Mouse (Mus musculus): ENCODE measurements around the gene Kmt2e.

The Kmt2e gene

GRCm38 (mm10) chr5:23410040-23410717 is 24.1 kb upstream of the Kmt2e start:
- no peak for DNase-seq (ENCODE audit: low read depth, low spot score)

DNA sequence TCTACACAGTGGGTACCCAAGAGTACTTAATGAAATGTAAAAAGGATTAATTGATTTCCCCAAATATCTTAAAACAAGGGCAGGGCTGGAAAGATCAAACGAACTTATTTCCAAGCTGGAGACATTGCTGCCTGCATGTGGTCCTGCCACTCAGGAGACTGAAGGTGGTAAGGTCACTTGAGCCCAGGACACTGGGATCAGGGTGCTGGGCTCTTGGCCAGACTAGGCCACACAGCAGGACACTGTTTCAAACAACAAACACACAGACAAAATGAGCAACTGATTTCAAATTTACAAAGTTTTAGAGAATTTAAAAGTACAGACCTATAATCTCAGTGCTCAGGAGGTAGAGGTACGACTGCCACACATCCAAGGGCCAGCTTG is 23.5 kb upstream of the Kmt2e start:
- DNase-seq (ENCODE audit: low read depth, low spot score) = no peak

DNA sequence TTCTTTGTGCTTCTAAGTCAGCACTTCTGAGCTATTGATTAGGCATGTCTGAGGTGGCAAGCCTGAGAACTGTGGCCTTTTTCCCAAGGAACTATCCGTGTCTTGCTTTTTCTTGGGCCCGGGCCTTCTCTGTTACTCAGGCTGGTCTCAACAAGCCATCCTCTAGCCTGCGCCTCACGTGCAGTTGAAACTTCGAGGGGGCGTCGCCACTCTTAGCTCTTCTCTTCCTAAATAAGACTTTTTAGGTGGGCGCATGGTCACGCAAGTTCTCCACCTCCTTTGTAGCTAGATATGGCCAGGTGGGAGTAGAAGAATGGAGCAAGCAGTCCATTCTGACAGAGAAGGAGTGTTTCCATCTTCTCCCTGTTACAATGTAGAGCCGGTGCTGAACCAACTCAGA is 22.6 kb upstream of the Kmt2e start:
- DNase-seq (ENCODE audit: low read depth, low spot score) = no peak

GRCm38 (mm10) chr5:23412247-23412948 is 21.8 kb upstream of the Kmt2e start:
- no peak for DNase-seq (ENCODE audit: low read depth, low spot score)

DNA sequence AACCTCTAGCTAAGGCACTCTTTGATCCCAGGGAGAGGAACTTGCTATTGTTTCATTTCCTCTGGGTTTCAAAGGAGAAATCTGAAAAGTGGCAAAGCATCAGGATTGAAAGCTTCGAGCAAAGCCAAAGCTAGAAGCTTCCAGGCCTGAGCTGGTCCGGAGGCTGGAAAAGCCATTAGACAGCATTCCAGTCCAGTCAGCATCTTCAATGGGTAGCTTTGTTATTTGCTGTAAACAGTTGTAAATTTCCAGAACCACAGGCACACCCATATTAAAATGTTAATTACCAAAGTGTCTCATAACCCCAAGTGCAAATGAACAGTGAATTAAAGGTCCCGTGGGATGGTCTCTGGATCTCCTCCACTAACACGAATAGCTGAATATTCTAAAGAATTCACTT is 21.2 kb upstream of the Kmt2e start:
- DNase-seq (ENCODE audit: low read depth, low spot score) = peak; percentile 39

- no peak for DNase-seq (ENCODE audit: low read depth, low spot score)
These were observed 20.4 kb upstream of the Kmt2e start for GRCm38 (mm10) chr5:23413575-23414470.

GRCm38 (mm10) chr5:23414490-23415126 is 19.6 kb upstream of the Kmt2e start:
- no peak for DNase-seq (ENCODE audit: low read depth, low spot score)

DNA sequence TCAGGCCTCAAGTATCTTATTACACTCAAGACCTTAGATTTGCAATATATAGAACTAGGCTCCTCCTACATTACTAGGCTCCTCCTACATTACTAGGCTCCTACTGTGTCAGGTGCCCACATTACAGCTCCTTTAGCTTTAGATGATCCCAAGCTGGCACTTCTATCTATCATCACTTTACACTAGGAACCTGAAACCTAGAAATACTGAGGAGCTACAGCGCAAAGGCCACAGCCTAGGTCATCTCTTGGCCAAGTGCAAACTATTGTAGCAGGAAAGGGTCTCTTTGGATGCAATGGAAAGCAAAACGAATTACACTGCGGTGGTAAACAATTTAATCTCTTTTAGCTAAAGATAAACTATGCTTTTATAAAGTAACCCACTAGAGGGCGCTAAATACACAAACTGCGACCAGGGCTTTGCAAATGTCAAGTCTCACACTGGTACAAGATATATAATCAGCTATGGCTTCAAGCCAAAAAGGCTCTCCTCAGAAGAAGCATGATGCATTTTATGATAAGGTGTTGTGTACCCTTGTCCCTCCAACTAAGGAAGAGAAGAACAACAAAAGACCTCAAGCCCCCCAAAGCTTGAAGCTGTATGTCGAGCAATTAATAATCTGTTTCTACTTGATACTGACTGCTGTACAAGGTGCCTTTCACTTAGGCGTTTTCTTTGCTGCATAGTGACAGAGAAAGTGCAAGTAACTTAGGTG is 18.5 kb upstream of the Kmt2e start:
- DNase-seq (ENCODE audit: low read depth, low spot score) = peak; percentile 53

- DNase-seq (ENCODE audit: low read depth, low spot score) = peak; percentile 81
These were observed 18.0 kb upstream of the Kmt2e start for GRCm38 (mm10) chr5:23416286-23416643.

DNA sequence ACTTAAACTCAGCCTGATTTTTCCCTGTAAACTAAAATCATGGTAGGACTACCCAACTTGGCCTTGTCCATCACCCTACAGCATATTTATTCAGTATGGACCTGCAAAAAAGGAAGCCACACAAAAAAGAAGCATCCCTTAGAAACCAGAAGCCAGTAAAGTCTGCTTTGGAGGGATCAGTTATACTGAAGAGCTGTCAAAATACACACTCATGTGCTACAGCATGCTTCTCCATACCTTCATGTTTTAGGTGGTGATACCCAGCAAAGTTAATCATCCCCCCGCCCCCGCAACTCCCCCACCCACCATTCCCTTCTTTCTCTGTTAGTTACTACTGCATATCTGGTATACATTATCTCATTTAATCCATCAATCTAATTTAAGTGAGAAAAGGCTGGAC is 16.5 kb upstream of the Kmt2e start:
- DNase-seq (ENCODE audit: low read depth, low spot score) = no peak

DNA sequence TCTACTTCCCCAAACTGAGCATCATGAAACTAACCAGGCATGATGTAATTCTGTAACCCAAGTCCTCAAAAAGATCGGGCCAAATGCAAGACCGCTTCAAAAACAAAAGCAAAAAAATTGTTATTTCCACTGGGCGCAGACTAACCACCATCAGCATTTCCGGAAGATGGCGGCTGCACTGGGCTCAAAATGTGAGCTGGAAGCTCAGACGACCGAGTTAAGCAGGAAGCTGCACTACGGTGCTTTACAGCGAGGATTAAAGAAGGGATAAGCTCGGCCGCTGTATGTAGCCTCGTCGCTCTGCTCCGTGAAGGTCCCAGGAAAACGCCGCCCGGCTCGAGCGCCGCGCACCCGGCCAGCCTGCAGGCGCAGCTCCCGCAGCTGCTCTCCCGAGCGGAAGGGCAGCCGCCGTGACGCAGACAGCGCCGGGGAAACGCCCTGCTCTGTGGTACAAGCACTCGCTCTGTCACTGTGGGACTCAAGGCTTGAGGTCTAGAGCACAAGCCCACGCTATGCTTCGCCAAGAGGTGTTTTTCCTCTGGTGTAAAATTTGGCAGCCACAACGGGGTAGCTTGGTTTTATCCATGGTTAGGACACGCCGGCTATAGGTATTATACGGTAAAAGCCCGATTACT is 16.0 kb upstream of the Kmt2e start:
- peak; percentile 75 for DNase-seq (ENCODE audit: low read depth, low spot score)

DNA sequence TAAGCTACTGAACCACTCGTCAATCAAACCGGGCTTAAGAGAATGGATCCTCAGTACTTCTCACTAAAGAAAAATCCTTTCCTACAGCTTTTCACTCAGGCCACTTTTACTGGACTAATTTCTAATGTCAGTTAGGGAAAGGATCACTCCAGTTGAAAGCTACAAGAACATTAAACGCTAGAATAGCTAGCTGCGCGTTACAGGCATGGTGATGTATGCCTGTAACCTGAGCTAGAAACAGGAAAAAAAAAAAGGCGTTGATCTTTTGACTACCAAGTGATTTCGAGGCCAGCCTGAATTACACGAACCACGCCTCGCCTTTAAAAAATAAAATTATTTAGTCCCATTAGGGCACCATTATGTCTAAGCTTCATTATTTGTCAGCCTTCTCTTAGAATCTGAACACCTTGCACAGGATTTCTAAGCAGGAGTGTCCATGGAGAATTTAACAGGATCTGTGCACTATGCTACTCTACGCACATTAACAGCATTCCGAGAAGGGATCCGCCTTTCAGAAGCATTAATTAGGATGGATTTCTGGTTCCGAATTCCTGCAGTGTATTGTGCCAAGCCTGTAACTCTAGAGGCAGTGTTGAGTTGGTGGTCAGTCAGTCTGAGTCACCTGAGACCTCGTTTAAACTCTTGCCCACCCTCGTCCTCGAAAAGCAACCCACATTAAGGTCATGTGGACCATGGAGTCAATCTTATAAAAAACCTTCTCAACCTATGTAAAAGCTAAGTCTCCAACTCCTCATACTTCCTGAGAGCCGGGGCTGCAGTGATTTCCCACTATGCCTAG is 15.2 kb upstream of the Kmt2e start:
- DNase-seq (ENCODE audit: low read depth, low spot score) = peak; percentile 55

DNA sequence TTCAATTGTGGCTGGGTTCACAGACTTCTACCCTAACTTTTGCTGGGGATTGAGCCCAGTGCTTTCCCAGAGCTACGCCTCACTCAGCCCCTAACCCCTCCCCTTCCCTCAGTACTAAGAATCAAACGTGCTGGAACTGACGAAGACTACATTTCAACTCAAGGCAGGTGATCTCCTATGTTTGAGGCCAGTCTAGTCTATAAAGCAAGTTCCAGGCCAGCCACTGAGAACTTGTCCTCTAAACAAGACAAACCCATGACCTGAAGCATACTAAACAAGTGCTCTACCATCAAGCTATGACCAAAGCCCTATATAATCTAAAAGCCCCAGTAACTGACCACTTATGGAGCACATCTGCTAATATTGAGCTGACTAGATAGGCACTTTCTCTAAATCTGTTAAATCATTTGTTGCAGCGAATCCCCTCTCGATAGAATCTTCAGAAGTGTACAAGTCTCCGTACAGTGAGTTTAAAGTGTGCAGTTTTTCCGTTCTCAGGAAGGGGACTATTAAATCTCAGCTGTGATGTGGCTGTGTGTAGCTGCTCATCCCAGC is 14.5 kb upstream of the Kmt2e start:
- no peak for DNase-seq (ENCODE audit: low read depth, low spot score)

GRCm38 (mm10) chr5:23420410-23420809 is 13.8 kb upstream of the Kmt2e start:
- DNase-seq (ENCODE audit: low read depth, low spot score) = no peak

- no peak for DNase-seq (ENCODE audit: low read depth, low spot score)
These were observed 12.8 kb upstream of the Kmt2e start for GRCm38 (mm10) chr5:23421440-23421839.

- no peak for DNase-seq (ENCODE audit: low read depth, low spot score)
These were observed 11.2 kb upstream of the Kmt2e start for GRCm38 (mm10) chr5:23423036-23423435.

GRCm38 (mm10) chr5:23427501-23427900 is 6.7 kb upstream of the Kmt2e start:
- no peak for DNase-seq (ENCODE audit: low read depth, low spot score)

DNA sequence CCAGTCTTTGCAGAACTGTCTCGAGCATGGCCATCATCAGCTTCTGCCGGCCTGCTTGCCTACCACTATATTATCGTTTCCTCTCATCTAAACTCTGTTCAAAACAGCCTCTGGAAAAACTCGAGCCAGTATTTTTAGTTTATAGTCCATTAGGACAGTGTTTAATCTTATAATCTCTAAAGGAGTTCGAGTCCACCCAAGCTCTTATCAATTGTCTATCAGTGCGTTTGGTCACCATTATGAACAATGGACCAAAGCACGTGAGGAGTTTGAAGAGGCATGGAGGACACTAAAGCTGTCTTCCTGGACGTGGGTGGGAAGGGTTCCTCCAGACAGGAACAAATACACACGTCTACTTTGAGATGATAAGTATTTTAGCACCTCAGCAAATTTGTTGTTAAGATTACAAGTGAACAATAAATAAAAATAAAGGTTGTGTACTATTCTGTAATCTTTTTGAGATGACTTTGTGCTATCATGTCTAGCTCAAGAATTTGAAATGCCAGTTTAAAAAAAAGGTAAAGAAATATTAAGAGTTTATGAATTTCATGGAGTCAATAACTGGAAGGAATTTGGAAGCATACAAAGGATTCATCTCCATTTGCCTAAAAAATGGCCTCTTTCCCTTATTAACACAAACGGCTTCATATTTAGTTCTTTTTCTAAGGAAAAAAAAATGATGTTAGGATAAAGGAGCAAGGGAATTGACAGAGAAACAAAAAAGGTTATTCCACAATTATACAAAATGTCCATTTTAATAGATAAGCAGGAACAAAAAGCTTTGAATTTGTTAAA is 3.0 kb upstream of the Kmt2e start:
- no peak for DNase-seq (ENCODE audit: low read depth, low spot score)

All from ES-CJ7 (cell line).